Mouse (Mus musculus): ENCODE data around the gene Sept9. TPM values are rescaled to one million over a fixed set of nuclear protein-coding genes. Genes with fewer than 3 reads are reported as not detected.
"Not testable (repeated sequence)": the region's sequence is repeated elsewhere in the genome, so short reads cannot be mapped to it uniquely, and the experiment has no call there.

Sept9 gene
- polyA plus RNA-seq, 1 experiment: 41.4 TPM

- Histone ChIP-seq H3K4me1 (ENCODE audit: control insufficient read depth, insufficient read depth, low read length) (peaks cover 30% of the 10 kb centered on the region), H3K4me3 (replicated peaks; ENCODE audit: extremely low read depth, low read depth, low read length) (no peak overlapping the region)
- DNase-seq: no peak
- TF ChIP-seq CTCF (IDR thresholded peaks at IDR 0.05; ENCODE audit: insufficient read depth, low read length) (no peak), POLR2A (IDR thresholded peaks at IDR 0.05; ENCODE audit: borderline replicate concordance, extremely low read depth, low read depth, low read length) (no peak)
- WGBS: 80% methylated on average over 15 of the region's 15 CpGs
These were observed 123.5 kb downstream of the Sept9 start for GRCm38 (mm10) chr11:117322730-117323579.

GRCm38 (mm10) chr11:117323976-117324574 lies 124.6 kb downstream of the Sept9 start:
- TF ChIP-seq POLR2A (IDR thresholded peaks at IDR 0.05; ENCODE audit: borderline replicate concordance, extremely low read depth, low read depth, low read length): no peak
- TF ChIP-seq CTCF (IDR thresholded peaks at IDR 0.05; ENCODE audit: insufficient read depth, low read length): no peak
- WGBS: 63% methylated on average over 12 of the region's 12 CpGs
- no peak overlapping the region for H3K4me3 ChIP-seq (replicated peaks; ENCODE audit: extremely low read depth, low read depth, low read length)
- DNase-seq: no peak
- peaks cover 19% of the 10 kb centered on the region for H3K4me1 ChIP-seq (ENCODE audit: control insufficient read depth, insufficient read depth, low read length)

- H3K4me3 ChIP-seq (replicated peaks; ENCODE audit: extremely low read depth, low read depth, low read length); DNase-seq: not testable (repeated sequence)
- peaks cover 13% of the 10 kb centered on the region for H3K4me1 ChIP-seq (ENCODE audit: control insufficient read depth, insufficient read depth, low read length)
- 87% methylated on average over 5 of the region's 5 CpGs for WGBS
These were observed 125.3 kb downstream of the Sept9 start for GRCm38 (mm10) chr11:117324718-117325117.

DNA sequence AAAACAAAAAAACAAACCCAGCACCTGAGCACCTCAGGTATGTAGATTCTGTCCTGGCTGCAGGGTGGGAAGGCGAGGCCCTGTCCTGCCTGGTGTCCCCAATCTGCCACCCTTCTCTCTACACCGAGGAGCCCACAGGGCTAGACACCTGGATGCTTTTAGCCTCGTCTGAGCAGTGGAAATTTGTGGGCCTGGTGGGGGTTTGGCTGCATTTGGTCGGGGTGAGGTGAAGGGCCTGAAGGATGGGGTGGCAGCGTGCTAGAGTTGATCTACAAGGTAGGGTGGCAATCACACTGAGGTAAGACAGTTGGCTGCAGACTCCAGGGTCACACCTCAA lies 125.6 kb downstream of the Sept9 start:
- TF ChIP-seq CTCF (IDR thresholded peaks at IDR 0.05; ENCODE audit: insufficient read depth, low read length): no peak
- no peak for TF ChIP-seq POLR2A (IDR thresholded peaks at IDR 0.05; ENCODE audit: borderline replicate concordance, extremely low read depth, low read depth, low read length)
- no peak for DNase-seq
- peaks cover 13% of the 10 kb centered on the region for H3K4me1 ChIP-seq (ENCODE audit: control insufficient read depth, insufficient read depth, low read length)
- 76% methylated on average over 5 of the region's 5 CpGs for WGBS
- H3K4me3 ChIP-seq (replicated peaks; ENCODE audit: extremely low read depth, low read depth, low read length): no peak overlapping the region

DNA sequence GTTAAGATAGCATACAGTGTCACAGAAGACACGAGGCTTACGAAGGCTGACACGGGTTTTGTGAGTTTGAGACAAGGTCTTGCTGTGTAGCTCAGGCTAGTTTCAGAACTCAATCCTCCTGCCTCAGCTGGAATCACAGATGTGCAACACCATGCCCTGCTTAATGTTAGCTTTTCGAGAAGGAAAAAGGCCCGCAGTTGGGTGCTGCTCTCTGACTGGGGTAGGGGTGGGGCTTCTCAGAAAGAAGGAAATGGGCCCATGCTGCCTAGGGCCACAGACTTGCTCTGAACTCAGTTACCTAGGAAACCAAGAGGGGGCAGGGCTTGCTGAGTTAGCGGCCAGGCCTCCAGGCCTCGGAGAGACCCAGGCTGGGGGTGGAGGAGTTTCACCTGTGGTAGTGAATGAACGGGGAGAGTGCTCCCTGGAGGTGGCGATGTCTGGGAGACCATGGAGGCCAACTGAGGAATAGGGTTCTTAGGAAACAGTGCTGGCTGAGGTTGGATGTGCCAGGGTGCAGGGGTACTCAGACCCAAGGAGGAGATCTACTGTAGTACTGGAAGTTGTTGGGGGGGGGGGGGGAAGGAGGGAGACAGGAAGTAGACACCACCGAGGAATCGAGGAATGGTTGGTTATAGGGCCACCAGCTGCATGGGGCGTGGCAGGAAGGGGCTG lies 126.1 kb downstream of the Sept9 start:
- WGBS: 51% methylated on average over 12 of the region's 12 CpGs
- Histone ChIP-seq H3K4me3 (replicated peaks; ENCODE audit: extremely low read depth, low read depth, low read length) (no peak overlapping the region), H3K4me1 (ENCODE audit: control insufficient read depth, insufficient read depth, low read length) (peaks cover 10% of the 10 kb centered on the region)
- TF ChIP-seq CTCF (IDR thresholded peaks at IDR 0.05; ENCODE audit: insufficient read depth, low read length) (no peak), POLR2A (IDR thresholded peaks at IDR 0.05; ENCODE audit: borderline replicate concordance, extremely low read depth, low read depth, low read length) (no peak)
- no peak for DNase-seq

- 31% methylated on average over 4 of the region's 4 CpGs for WGBS
- H3K4me1 ChIP-seq (ENCODE audit: control insufficient read depth, insufficient read depth, low read length): peaks cover 14% of the 10 kb centered on the region
- no peak for DNase-seq
- peak; percentile 28; the same call in 1 of the 2 replicates for TF ChIP-seq CTCF (IDR thresholded peaks at IDR 0.05; ENCODE audit: insufficient read depth, low read length)
- TF ChIP-seq POLR2A (IDR thresholded peaks at IDR 0.05; ENCODE audit: borderline replicate concordance, extremely low read depth, low read depth, low read length): no peak
- H3K4me3 ChIP-seq (replicated peaks; ENCODE audit: extremely low read depth, low read depth, low read length): no peak overlapping the region
These were observed 126.8 kb downstream of the Sept9 start for GRCm38 (mm10) chr11:117326140-117326725.

DNA sequence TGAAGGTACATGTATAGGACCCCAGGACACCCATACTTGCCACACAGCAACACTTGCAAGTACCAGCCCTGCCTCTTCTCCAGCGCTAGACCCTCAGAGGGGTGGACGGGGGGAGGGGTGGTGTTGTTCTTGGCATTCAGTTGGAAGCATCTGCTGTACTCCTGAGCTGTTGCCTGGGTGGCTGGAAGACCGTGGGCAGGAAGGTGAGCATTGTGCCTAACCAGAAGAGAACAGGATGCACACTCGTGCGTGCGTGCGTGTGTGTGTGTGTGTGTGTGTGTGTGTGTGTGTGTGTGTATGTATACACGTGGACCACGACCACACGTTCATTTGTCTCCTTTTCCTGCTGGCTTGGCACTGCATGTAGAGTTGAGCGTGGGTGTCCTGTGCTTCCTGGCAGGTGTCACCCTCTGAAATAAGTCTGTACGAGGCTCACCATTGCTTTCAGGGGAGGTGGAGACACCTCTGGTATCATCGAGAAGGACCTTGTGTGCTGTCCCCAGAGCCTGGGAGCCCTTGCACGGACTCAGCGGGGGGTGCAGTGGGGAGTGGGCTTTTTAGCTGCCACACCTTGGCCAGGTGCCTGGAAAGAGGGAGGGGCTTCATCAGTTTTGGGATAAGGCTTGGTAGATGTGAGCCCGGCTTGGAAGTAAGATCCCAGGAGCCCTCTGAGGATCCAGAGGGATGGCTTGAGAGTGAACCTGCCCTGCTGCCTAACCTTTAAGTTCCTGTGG lies 127.6 kb downstream of the Sept9 start:
- Histone ChIP-seq H3K4me3 (replicated peaks; ENCODE audit: extremely low read depth, low read depth, low read length) (no peak overlapping the region), H3K4me1 (ENCODE audit: control insufficient read depth, insufficient read depth, low read length) (peaks cover 21% of the 10 kb centered on the region)
- 52% methylated on average over 16 of the region's 16 CpGs for WGBS
- no peak for TF ChIP-seq POLR2A (IDR thresholded peaks at IDR 0.05; ENCODE audit: borderline replicate concordance, extremely low read depth, low read depth, low read length)
- TF ChIP-seq CTCF (IDR thresholded peaks at IDR 0.05; ENCODE audit: insufficient read depth, low read length): no peak
- no peak for DNase-seq

DNA sequence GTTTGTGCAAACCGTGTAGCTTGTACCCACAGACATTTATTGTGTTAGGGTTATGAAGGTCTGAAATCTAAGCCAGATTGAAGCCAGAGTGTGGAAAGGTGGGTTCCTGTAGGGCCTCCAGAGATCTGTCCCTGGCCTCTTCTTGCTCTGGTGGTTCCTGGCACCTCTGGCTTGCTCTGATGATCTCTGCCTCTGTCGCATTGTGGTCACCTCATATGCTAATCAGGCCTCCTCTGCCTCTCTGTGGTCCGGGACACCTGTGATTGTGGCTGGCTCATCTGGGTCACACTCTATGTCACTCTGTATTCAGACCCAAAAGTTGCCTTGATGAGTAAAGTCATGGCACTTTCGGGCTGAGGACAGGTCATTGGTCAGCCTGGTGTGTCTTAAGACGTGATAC lies 128.2 kb downstream of the Sept9 start:
- peaks cover 23% of the 10 kb centered on the region for H3K4me1 ChIP-seq (ENCODE audit: control insufficient read depth, insufficient read depth, low read length)
- no peak overlapping the region for H3K4me3 ChIP-seq (replicated peaks; ENCODE audit: extremely low read depth, low read depth, low read length)
- TF ChIP-seq CTCF (IDR thresholded peaks at IDR 0.05; ENCODE audit: insufficient read depth, low read length): no peak
- no peak for TF ChIP-seq POLR2A (IDR thresholded peaks at IDR 0.05; ENCODE audit: borderline replicate concordance, extremely low read depth, low read depth, low read length)
- no peak for DNase-seq
- 80% methylated on average over 5 of the region's 5 CpGs for WGBS

Measured in lung, adult 2 months (tissue).